Mouse (Mus musculus) layer of hippocampus, adult 11-12 months (tissue): ENCODE results near the gene Zpld1.

Experiments used
- DNase-seq: peaks from one replicate; pipeline ENCODE4 v3.0.0; 2022; ENCODE audit warnings: low spot score

Gene Zpld1

DNA sequence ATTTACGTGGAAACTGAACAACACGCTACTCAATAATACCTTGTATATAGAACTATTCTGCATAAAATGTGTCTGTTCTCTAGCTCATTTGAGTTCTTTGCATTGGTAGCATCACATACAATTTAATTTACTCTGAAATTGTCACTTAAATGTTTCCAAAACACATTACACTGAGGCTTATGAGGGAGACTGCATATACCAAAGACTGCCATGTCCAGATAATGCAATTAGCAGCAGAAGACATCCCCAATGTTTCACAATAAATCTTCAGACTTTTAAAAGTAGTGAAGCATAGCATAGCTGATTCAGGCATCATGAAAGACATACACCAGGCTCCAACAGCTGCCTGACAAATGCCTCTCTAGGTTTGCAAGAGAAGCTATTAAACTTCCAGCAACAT lies at the start of gene Zpld1:
Gene Zpld1, minus strand, starts transcription at position 101 of the 400 bp plus-strand sequence.
- DNase-seq: no peak

DNA sequence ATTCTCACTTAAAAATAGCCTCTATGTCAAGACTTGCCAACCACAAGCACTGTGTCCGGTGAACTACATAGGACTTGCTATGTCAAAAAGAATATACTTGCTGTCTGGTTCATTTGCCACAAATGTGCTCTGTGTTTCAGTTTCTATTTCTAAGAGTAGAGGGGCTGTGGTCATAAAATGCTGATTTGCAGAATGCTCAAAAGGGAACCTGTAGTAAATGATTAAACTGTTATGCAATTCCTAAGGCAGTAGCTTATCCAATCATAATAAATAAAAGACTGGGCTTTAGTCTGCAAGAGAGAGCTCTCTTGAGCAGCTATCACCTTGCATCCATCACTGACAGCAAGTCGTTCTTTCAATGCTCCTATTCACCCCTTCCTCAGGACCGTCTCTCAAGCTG lies 47.9 kb upstream of the Zpld1 start:
- no peak for DNase-seq

DNA sequence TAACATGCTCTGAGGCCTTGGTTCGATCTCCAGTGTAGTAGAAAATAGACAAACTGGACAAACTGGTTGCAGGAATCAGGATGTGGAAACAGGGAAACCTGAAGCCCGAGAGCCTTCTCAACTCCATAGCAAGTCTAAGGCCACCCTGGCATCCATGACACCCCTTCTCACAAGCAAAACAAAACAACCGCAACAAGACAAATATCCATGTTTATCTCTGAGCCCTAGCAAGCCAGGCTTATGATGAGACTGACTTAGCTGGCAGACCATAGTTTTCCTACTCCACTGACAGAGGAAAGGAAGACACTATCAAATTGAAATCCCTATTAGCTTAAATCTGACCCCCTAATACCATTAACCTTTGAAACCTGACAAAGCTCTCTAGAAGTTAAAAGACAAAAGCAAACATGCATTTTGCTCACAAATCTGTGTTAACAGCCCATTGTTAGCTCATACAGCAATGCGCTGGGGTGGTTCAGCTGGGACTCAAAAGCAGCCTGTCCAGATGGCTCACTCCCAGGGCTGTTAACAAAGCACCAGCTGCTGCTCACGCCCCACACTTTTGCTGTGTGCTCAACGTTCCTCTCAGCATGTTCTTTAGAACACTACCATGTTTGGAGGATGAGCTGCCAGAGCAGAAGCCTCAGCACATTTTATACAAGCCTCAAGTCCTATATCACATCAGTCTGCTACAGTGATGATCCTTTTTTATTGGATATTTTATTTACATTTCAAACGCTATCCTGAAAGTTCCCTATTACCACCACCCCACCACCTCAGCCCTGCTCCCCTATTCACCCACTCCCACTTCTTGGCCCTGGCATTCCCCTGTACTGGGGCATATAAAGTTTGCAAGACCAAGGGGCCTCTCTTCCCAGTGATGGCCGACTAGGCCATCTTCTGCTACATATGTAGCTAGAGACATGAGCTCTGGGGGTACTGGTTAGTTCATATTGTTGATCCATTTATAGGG lies 24.0 kb upstream of the Zpld1 start:
- peak; percentile 88 for DNase-seq

DNA sequence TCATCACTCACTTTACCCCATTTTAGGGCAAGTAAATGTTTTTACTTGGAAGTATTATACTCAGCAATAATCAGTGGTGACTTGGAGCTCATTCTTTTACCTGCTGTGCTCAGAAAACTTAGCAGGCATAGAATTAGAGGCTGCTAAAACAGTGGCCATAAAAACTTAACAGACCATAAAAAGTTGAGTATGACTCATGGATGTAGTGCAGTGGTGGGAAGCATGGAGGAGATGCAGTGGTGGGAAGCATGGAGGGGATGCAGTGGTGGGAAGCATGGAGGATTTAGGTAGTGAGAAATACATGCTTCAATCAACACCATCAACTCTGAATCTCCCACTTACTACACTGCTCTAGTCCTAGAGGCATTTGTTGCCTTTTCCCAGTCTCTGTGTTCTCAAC lies 19.2 kb upstream of the Zpld1 start:
- no peak for DNase-seq

DNA sequence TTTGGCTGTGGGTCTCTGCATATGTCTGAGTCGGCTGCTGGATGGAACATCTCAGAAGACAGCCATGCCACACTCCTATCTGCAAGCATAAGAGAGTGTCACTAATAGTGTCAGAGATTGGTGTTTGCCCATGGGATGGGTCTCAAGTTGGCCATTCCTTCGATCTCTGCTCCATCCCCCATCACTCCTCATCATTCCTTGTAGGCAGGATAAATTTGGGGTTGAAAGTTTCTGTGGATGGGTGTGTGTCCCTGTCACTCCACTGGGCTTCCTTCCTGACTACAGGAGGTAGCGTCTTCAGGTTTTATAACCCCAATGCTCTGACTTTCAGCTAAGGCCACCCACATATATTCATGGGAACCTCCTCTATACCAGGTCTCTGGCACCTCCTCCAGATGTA lies 14.3 kb upstream of the Zpld1 start:
- no peak for DNase-seq

DNA sequence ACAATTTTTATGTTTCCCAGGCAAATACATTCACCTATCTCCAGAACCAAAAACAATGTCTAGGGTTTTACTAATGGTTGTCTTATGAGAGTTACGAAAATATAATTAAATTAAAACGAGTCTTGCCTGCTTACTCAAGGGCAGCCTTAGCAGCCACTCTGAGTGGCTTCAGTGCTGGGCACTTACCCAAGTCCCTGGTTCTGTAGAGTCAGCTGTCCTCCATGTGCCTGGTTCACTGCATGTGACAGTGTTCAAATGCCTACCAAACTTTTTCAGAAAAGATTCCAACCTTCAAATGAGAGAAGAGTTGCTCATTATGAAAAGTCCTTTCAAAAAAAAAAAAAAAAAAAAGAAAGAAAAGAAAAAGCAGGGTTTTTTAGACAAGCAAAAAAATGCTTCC lies 15.1 kb downstream of the Zpld1 start:
- no peak for DNase-seq

DNA sequence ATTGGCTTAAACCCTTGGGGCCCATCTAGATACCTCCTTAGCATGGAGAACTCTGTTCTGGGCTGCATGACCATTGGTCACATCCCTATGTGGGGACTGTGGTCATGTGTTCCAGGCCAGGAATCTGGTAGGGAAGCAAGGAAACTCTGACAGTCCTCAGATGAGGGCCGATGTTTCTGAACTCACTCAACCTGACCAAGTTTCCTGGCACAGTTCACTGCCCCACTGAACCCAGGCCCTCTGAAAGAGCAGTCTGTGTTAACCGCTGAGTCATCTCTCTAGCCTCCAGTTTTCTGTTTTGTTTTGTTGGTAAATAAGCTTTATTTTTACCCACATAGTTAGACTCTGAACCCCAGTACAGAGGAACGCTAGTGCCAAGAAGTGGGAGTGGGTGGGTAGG lies 20.3 kb downstream of the Zpld1 start:
- no peak for DNase-seq

DNA sequence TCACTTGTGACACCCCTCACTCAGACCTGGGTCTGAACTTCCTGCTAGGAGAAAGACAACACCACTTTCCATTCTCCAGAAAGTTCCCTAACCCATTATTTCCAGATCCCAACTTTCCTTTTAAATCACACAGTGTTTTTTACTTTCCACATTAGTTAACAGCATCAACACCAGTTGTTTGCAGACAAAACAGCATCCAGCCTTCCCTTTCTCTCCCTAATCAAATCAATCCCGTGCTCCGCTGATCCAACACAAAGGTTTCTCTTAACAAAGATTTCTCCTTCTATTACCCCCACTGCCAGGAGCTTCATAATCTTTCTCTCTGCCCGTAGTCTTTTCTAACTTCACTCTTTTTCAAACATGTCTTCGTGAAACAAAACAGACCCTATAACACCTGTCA lies 32.5 kb downstream of the Zpld1 start:
- no peak for DNase-seq

DNA sequence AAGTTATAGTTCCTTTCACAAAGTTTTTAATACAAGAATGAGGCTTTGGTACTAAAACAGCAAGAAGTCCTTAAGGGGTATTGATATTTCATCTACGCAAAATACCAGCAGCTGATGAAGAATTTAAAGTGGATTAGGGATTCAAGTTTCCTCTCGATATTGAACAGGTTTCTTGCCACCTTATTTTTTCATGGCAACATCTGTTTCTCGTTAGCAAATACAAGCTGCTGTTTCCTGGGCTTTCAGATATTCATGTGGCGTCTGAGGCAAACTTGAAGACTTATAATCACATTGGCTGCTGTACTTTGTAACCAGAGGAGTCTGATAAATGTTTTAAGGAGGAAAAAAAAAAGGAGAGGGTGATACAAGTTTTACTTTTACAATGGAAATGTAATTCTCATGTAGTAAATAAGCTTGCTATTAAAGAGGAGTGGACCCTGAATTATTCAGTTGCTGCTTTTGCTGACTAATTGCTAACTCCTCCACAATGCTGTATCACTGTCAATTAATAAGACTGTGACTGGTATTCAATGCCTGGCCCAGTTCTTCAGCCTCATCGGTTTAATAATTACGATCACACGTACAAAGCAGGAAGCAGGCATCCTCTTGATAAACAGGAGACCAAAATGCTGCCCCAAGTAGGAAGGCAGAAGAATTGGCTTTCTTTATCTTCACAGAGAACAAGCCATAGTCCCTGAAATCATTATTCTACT lies 36.8 kb downstream of the Zpld1 start:
- no peak for DNase-seq

DNA sequence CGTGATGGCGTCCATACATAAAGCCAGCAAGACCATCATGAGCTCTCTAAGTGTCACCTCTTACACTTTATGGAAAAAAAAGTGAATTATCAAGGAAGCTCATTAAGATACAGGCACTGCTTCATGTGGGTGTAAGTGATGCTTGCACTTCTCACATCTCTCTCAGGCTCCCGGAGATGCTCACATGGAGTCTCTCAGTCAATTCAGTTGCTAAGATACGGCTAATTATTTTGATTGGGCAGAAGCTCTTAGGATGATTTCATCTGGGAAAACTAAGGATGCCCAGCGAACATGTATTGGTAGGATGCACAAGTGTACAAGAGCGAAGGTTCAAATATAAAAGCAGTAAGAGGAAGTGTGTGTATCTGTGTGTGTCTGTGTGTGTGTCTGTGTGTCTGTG lies 38.1 kb downstream of the Zpld1 start:
- DNase-seq: peak; percentile 16

DNA sequence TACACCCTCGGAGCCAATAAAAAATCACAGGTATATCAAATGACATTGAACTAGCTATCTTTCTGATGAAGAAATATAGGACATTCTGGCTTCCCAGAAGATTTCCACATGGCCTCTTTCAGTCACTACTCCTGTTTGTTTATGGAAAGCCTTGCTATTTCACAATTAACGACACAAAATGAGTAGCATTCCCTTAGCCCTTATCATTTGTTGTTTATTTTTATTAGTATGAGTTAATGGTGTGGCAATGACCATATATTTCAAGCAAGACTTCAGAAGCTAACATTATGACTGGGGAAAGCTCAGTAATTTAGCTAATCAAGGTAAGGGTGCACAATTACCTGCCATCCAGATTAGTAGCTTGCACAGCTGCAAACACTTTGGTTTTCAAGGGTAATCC lies 56.8 kb downstream of the Zpld1 start:
- DNase-seq: no peak

DNA sequence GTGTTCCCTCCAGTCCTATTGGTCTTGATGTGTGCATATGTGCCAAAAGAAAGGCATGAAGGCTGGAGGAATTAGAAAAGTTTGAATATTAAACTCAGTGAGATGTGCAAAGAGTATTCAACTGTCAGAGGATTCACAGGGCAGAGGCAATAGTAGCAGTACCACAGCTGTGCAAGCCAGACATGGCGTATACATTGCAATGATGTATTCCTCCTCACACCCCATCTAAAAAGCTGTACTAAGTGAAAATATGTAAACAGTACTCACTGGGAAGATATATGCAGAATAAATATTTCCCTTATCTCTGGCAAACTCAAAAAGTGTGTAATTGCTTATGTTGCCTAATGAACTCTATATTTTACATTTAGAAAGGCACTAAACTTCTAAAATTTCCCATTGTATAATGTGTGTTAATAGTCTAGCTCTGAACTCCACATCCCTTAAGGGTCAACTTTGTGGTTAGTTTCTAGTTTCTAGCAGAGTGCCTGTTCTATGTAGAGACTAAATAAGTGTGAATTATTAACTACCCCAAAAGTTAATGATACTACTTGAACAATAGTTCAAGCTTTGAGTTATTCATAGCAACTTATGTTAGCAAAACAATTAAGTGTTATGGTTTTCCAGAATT lies 68.7 kb downstream of the Zpld1 start:
- no peak for DNase-seq

DNA sequence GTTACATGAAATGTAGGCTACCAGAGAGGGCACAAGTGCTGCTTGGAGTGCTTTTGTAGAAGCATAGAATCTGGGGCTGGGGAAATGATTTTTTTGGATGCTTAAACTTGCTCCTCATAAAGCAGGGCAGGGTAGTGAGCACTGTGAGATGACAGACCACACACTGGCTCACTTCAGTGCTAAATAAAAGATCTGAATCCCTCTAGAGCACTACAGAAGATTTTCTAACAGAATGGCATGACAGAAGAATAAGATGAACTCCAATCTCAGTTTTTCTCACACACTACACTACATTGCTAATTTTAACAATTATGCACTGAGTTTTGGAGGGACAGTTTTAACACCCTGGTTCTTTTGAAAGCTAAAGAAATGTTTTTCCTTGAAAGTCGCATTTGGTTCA lies 93.8 kb downstream of the Zpld1 start:
- DNase-seq: no peak

DNA sequence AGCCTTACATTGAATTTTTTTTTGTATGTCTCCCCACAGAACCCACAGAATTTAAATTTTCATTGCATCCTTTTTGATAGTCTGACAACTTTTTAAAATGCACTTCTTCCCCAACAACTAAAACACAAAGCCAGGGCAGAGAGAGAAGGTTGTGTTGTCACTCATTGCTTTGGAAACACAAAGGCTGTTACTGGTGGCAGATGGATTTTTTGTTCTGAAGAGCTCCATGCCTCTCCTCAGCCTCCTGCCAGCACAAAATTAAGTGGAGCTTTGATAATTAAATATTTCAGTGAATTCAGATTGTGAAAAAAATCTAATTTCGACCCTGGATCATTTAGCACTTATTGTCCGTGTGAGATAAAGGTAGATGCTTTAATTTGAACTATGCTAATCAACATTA lies 107.4 kb downstream of the Zpld1 start:
- DNase-seq: peak; percentile 6

DNA sequence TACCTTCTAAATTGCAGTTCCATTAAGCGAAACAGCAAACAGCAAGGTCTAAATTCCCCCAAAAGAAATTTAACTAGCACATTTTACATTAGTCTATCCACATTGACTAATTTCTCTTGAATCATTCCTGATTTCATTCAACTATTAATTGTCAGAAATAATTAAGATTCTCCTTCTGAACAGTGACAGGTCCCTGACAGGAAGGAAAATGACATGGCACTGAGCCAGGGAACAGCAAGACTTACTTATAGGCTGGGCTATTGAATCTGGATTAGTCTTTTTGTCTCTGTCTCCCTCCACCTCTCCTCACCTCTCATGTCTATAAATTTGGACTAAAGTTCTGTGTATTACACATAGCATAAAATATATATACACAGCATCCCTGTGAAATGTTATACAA lies 112.4 kb downstream of the Zpld1 start:
- no peak for DNase-seq
